Mouse (Mus musculus): ENCODE measurements around the gene Gm42420. TPM values are rescaled to one million over a fixed set of nuclear protein-coding genes. Genes with fewer than 3 reads are reported as not detected.

Gene Gm42420
- polyA plus RNA-seq, 1 experiment from 2014 or later, result 0.85 TPM

GRCm38 (mm10) chr6:39574951-39575350, 10.6 kb upstream of the Gm42420 start:
- no peak for ATAC-seq (ENCODE audit: borderline replicate concordance, extremely low read depth, low FRiP score, low TSS enrichment)
- Histone ChIP-seq H3K4me1 (peaks cover 16% of the 10 kb centered on the region), H3K9me3 (no peaks in the 10 kb centered on the region), H3K9ac (no peak overlapping the region), H3K36me3 (peaks cover 12% of the 10 kb centered on the region; the same call in 1 of the 2 replicates), H3K27me3 (no peaks in the 10 kb centered on the region), H3K4me3 (peak overlapping the region; percentile 95), H3K27ac (no peak overlapping the region; the same call in 1 of the 2 replicates), H3K4me2 (peak overlapping the region; percentile 91)
- 58% methylated on average over 7 of the region's 7 CpGs for WGBS

GRCm38 (mm10) chr6:39579552-39579951, 6.0 kb upstream of the Gm42420 start:
- no peak for ATAC-seq (ENCODE audit: borderline replicate concordance, extremely low read depth, low FRiP score, low TSS enrichment)
- Histone ChIP-seq H3K9ac (no peak overlapping the region), H3K9me3 (no peaks in the 10 kb centered on the region), H3K4me2 (no peak overlapping the region), H3K36me3 (peaks cover 24% of the 10 kb centered on the region), H3K27me3 (no peaks in the 10 kb centered on the region), H3K27ac (no peak overlapping the region), H3K4me3 (no peak overlapping the region), H3K4me1 (peaks cover 7% of the 10 kb centered on the region)
- WGBS, result 81% methylated on average over 7 of the region's 7 CpGs

GRCm38 (mm10) chr6:39580558-39580957, 5.0 kb upstream of the Gm42420 start:
- no peak overlapping the region for H3K4me3 ChIP-seq
- peaks cover 24% of the 10 kb centered on the region for H3K36me3 ChIP-seq
- ATAC-seq (ENCODE audit: borderline replicate concordance, extremely low read depth, low FRiP score, low TSS enrichment), result no peak
- H3K4me1 ChIP-seq, result no peaks in the 10 kb centered on the region
- WGBS, result 81% methylated on average over 2 of the region's 2 CpGs
- H3K27ac ChIP-seq, result no peak overlapping the region
- H3K9ac ChIP-seq, result no peak overlapping the region
- H3K4me2 ChIP-seq, result no peak overlapping the region
- H3K9me3 ChIP-seq, result no peaks in the 10 kb centered on the region
- H3K27me3 ChIP-seq, result no peaks in the 10 kb centered on the region

GRCm38 (mm10) chr6:39581087-39581784, 4.3 kb upstream of the Gm42420 start:
- no peak for ATAC-seq (ENCODE audit: borderline replicate concordance, extremely low read depth, low FRiP score, low TSS enrichment)
- Histone ChIP-seq H3K9ac (no peak overlapping the region), H3K4me2 (no peak overlapping the region), H3K4me3 (no peak overlapping the region), H3K4me1 (no peaks in the 10 kb centered on the region), H3K27ac (no peak overlapping the region), H3K27me3 (no peaks in the 10 kb centered on the region), H3K9me3 (no peaks in the 10 kb centered on the region), H3K36me3 (peaks cover 28% of the 10 kb centered on the region)
- 74% methylated on average over 7 of the region's 7 CpGs for WGBS

GRCm38 (mm10) chr6:39591481-39591880, 5.9 kb downstream of the Gm42420 start:
- Histone ChIP-seq H3K36me3 (0 out of 2 replicates have a peak, but pooled peaks cover 8% of the 10 kb centered on the region), H3K9me3 (no peaks in the 10 kb centered on the region), H3K4me1 (peaks cover 11% of the 10 kb centered on the region), H3K27me3 (no peaks in the 10 kb centered on the region), H3K27ac (no peak overlapping the region), H3K4me3 (peak overlapping the region; percentile 92; the same call in 1 of the 2 replicates), H3K9ac (no peak overlapping the region), H3K4me2 (peak overlapping the region; percentile 71; the same call in 1 of the 2 replicates)
- ATAC-seq (ENCODE audit: borderline replicate concordance, extremely low read depth, low FRiP score, low TSS enrichment), result no peak
- WGBS, result 94% methylated on average over 4 of the region's 4 CpGs

GRCm38 (mm10) chr6:39592401-39593214, 7.1 kb downstream of the Gm42420 start, which contains the start of gene Ndufb2:
Gene Ndufb2, plus strand, starts transcription at chr6:39592574.
- H3K4me1 ChIP-seq, result peaks cover 11% of the 10 kb centered on the region
- peak within 1 kb of the TSS; percentile 89 for H3K9ac ChIP-seq
- H3K27ac ChIP-seq, result peak within 1 kb of the TSS; percentile 94
- peak within 1 kb of the TSS; percentile 71 for H3K4me2 ChIP-seq
- under 1% methylated on average over 56 of the region's 56 CpGs for WGBS
- peak within 1 kb of the TSS; percentile 92 for H3K4me3 ChIP-seq
- no peaks in the 10 kb centered on the region for H3K27me3 ChIP-seq
- peak; percentile 98 for ATAC-seq (ENCODE audit: borderline replicate concordance, extremely low read depth, low FRiP score, low TSS enrichment)
- peaks cover 11% of the 10 kb centered on the region; the same call in 1 of the 2 replicates for H3K36me3 ChIP-seq
- H3K9me3 ChIP-seq, result no peaks in the 10 kb centered on the region

GRCm38 (mm10) chr6:39600851-39601250, 15.3 kb downstream of the Gm42420 start:
- Histone ChIP-seq H3K9ac (no peak overlapping the region), H3K27ac (no peak overlapping the region), H3K9me3 (no peaks in the 10 kb centered on the region), H3K4me2 (no peak overlapping the region), H3K4me3 (no peak overlapping the region), H3K4me1 (no peaks in the 10 kb centered on the region), H3K27me3 (no peaks in the 10 kb centered on the region), H3K36me3 (peaks cover 49% of the 10 kb centered on the region)
- no peak for ATAC-seq (ENCODE audit: borderline replicate concordance, extremely low read depth, low FRiP score, low TSS enrichment)
- WGBS, result 90% methylated on average over 3 of the region's 3 CpGs

GRCm38 (mm10) chr6:39601828-39602227, 16.3 kb downstream of the Gm42420 start:
- H3K36me3 ChIP-seq, result peaks cover 49% of the 10 kb centered on the region
- WGBS, result 80% methylated on average over 3 of the region's 3 CpGs

GRCm38 (mm10) chr6:39604565-39604964, 19.0 kb downstream of the Gm42420 start:
- Histone ChIP-seq H3K9me3 (no peaks in the 10 kb centered on the region), H3K4me1 (peaks cover 4% of the 10 kb centered on the region; the same call in 1 of the 2 replicates), H3K36me3 (peaks cover 32% of the 10 kb centered on the region), H3K27ac (no peak overlapping the region), H3K27me3 (no peaks in the 10 kb centered on the region), H3K4me2 (no peak overlapping the region), H3K9ac (no peak overlapping the region), H3K4me3 (no peak overlapping the region)
- 74% methylated on average over 5 of the region's 5 CpGs for WGBS
- no peak for ATAC-seq (ENCODE audit: borderline replicate concordance, extremely low read depth, low FRiP score, low TSS enrichment)

More at GRCm38 (mm10) chr6:39601828-39602227, 16.3 kb downstream of the Gm42420 start:
- no peak overlapping the region for H3K4me2 ChIP-seq
- H3K27me3 ChIP-seq, result no peaks in the 10 kb centered on the region
- H3K4me1 ChIP-seq, result peaks cover 4% of the 10 kb centered on the region; the same call in 1 of the 2 replicates
- no peak overlapping the region for H3K9ac ChIP-seq
- H3K4me3 ChIP-seq, result no peak overlapping the region
- no peaks in the 10 kb centered on the region for H3K9me3 ChIP-seq
- no peak overlapping the region for H3K27ac ChIP-seq
- ATAC-seq (ENCODE audit: borderline replicate concordance, extremely low read depth, low FRiP score, low TSS enrichment), result no peak

GRCm38 (mm10) chr6:39606056-39606455, 20.5 kb downstream of the Gm42420 start:
- no peak overlapping the region for H3K27ac ChIP-seq
- WGBS, result 56% methylated on average over 6 of the region's 6 CpGs
- H3K4me1 ChIP-seq, result peaks cover 4% of the 10 kb centered on the region; the same call in 1 of the 2 replicates
- peaks cover 21% of the 10 kb centered on the region for H3K36me3 ChIP-seq
- no peak for ATAC-seq (ENCODE audit: borderline replicate concordance, extremely low read depth, low FRiP score, low TSS enrichment)
- no peak overlapping the region for H3K4me2 ChIP-seq
- H3K9me3 ChIP-seq, result no peaks in the 10 kb centered on the region
- H3K9ac ChIP-seq, result no peak overlapping the region
- no peak overlapping the region for H3K4me3 ChIP-seq
- no peaks in the 10 kb centered on the region for H3K27me3 ChIP-seq

GRCm38 (mm10) chr6:39606862-39607261, 21.3 kb downstream of the Gm42420 start:
- Histone ChIP-seq H3K4me3 (no peak overlapping the region), H3K4me1 (peaks cover 4% of the 10 kb centered on the region; the same call in 1 of the 2 replicates), H3K4me2 (no peak overlapping the region), H3K27ac (no peak overlapping the region), H3K9me3 (no peaks in the 10 kb centered on the region), H3K27me3 (no peaks in the 10 kb centered on the region), H3K9ac (no peak overlapping the region), H3K36me3 (peaks cover 19% of the 10 kb centered on the region)
- no peak for ATAC-seq (ENCODE audit: borderline replicate concordance, extremely low read depth, low FRiP score, low TSS enrichment)
- WGBS, result 59% methylated on average over 3 of the region's 3 CpGs

- ATAC-seq (ENCODE audit: borderline replicate concordance, extremely low read depth, low FRiP score, low TSS enrichment), result no peak
- Histone ChIP-seq H3K27ac (no peak overlapping the region), H3K4me3 (no peak overlapping the region), H3K4me1 (peaks cover 4% of the 10 kb centered on the region; the same call in 1 of the 2 replicates), H3K9me3 (no peaks in the 10 kb centered on the region), H3K9ac (no peak overlapping the region), H3K4me2 (no peak overlapping the region), H3K36me3 (peaks cover 16% of the 10 kb centered on the region), H3K27me3 (no peaks in the 10 kb centered on the region)
- 58% methylated on average over 5 of the region's 5 CpGs for WGBS
Observed at GRCm38 (mm10) chr6:39607365-39607764, 21.8 kb downstream of the Gm42420 start.

All from lung, embryonic 15.5 days (tissue).